In genomic region chr7:110956422-110957170, GRCm38 (mm10) we compare ENCODE assay signal across 14 mouse cellular contexts. TPM values are rescaled to one million over a fixed set of nuclear protein-coding genes. Genes with fewer than 3 reads are reported as not detected.
DNase-seq lines count a peak whose midpoint lies in the region; ATAC-seq and TF ChIP-seq lines count a peak whose summit lies in the region.
"Had no signal": no experiment of that assay in that cellular context is flagged by ENCODE, and none has a peak within 500 bp of the region (broad histone marks: within the 10 kb centered on the region; RNA-seq: fewer than 3 reads in every experiment).

No protein-coding gene starts in this region.

- intact Hi-C loops in heart, adult 2 months (cut with DNase I): no loop called here

- H3K27me3 ChIP-seq in heart, adult 2 months (ENCODE audit: control insufficient read depth, insufficient read depth, low read length): no peaks in the 10 kb centered on the region
- H3K27me3 ChIP-seq in intestine, postnatal 0 days (replicated peaks; ENCODE audit: control insufficient read depth, insufficient read depth, low read length): no peaks in the 10 kb centered on the region
- H3K27me3 ChIP-seq: heart, embryonic 13.5 days had no signal

- peak in 1 of 2 experiments; percentile 17 for DNase-seq in heart, adult 2 months
- no peak for DNase-seq in heart, postnatal 4 days
- peak; percentile 63 for DNase-seq in thymus, postnatal 0 days (ENCODE audit: low spot score)
- DNase-seq in layer of hippocampus, adult 9-10 months (ENCODE audit: low spot score): no peak
- DNase-seq in cerebellum, adult 18-20 months: no peak
- DNase-seq: cerebellum, adult 11 months; lung, postnatal 10 days had no signal

- no peaks in the 10 kb centered on the region for H3K36me3 ChIP-seq in heart, adult 2 months (ENCODE audit: control insufficient read depth, insufficient read depth, low read length)
- no peaks in the 10 kb centered on the region for H3K36me3 ChIP-seq in intestine, postnatal 0 days (ENCODE audit: control insufficient read depth, insufficient read depth)
- H3K36me3 ChIP-seq: heart, embryonic 13.5 days; limb, embryonic 10.5 days had no signal

- H3K4me1 ChIP-seq in heart, adult 2 months (ENCODE audit: control insufficient read depth, insufficient read depth, low read length): peaks cover 10% of the 10 kb centered on the region
- no peaks in the 10 kb centered on the region for H3K4me1 ChIP-seq in intestine, postnatal 0 days (replicated peaks; ENCODE audit: control insufficient read depth, insufficient read depth, low read length)

- no peak overlapping the region for H3K4me2 ChIP-seq in intestine, postnatal 0 days (replicated peaks; ENCODE audit: low read depth)
- H3K4me2 ChIP-seq: heart, embryonic 13.5 days had no signal

- H3K79me2 ChIP-seq in heart, adult 2 months (replicated peaks; ENCODE audit: control insufficient read depth, insufficient read depth, low read length): no peaks in the 10 kb centered on the region

- no peak overlapping the region for H3K4me3 ChIP-seq in heart, adult 2 months
- no peak overlapping the region for H3K4me3 ChIP-seq in intestine, postnatal 0 days (ENCODE audit: low read depth, low read length)
- H3K4me3 ChIP-seq: heart, embryonic 13.5 days; layer of hippocampus, adult 2 months; limb, embryonic 10.5 days had no signal

- TF ChIP-seq CTCF in heart, adult 2 months (IDR thresholded peaks at IDR 0.05): no peak
- TF ChIP-seq CTCF in intestine, postnatal 0 days (IDR thresholded peaks at IDR 0.05; ENCODE audit: low read depth): no peak

- WGBS in heart, adult 2 months: 79% methylated on average over 14 of the region's 14 CpGs
- 86% methylated on average over 14 of the region's 14 CpGs for WGBS in intestine, postnatal 0 days

- H3K9ac ChIP-seq in heart, adult 2 months (ENCODE audit: low read depth, low read length): no peak overlapping the region
- H3K9ac ChIP-seq in intestine, postnatal 0 days (ENCODE audit: low read depth, low read length): no peak overlapping the region

- ATAC-seq in granulocyte monocyte progenitor cell, adult 5-6 weeks (replicated peaks; ENCODE audit: poor library complexity, severe bottlenecking): peak; percentile 72
- peak; percentile 79 for ATAC-seq in megakaryocyte, adult 5-6 weeks (ENCODE audit: poor library complexity, severe bottlenecking)
- ATAC-seq in intestine, postnatal 0 days: no peak
- ATAC-seq: midbrain, embryonic 16.5 days had no signal

- H3K9me3 ChIP-seq in intestine, postnatal 0 days (ENCODE audit: control insufficient read depth): no peaks in the 10 kb centered on the region
- H3K9me3 ChIP-seq: heart, embryonic 13.5 days; limb, embryonic 10.5 days had no signal

- H3K27ac ChIP-seq in heart, adult 2 months: peak overlapping the region; percentile 17; the same call in 1 of the 2 replicates
- no peak overlapping the region for H3K27ac ChIP-seq in intestine, postnatal 0 days (ENCODE audit: low read depth, low read length)
- H3K27ac ChIP-seq: heart, embryonic 13.5 days; layer of hippocampus, adult 2 months; limb, embryonic 10.5 days had no signal

- no peak for TF ChIP-seq EP300 in heart, adult 2 months (IDR thresholded peaks at IDR 0.05; ENCODE audit: insufficient read depth, low read depth, low read length)

- no peak for TF ChIP-seq POLR2A in heart, adult 2 months (IDR thresholded peaks at IDR 0.05; ENCODE audit: insufficient read depth, low read depth, low read length)

RNA-seq across cellular contexts. Expression of gene Mrvi1, which starts 25.7 kb away (rescaled TPM):
- 10 to 100 TPM; 16.5 to 18.7 TPM for total RNA-seq in heart, adult 2 months (2021)
- polyA plus RNA-seq in heart, adult 2 months (2012; rRNA removed): 14.8 and 18.1 TPM in 2 replicates
- total RNA-seq in heart, postnatal 4 days (2021): 10 to 100 TPM; 10.4 to 13.2 TPM
- total RNA-seq in granulocyte monocyte progenitor cell, adult 5-6 weeks (2014; fragmentation: Nextera tagmentation): 0.41 TPM in 1 of 2 replicates, not detected in the other
- total RNA-seq in granulocyte monocyte progenitor cell, adult 5-6 weeks (2017): 0.09 and 0.21 TPM in 2 replicates
- total RNA-seq in megakaryocyte, adult 5-6 weeks (2015): 0.02 and 0.32 TPM in 2 replicates
- total RNA-seq in megakaryocyte, adult 5-6 weeks (2017): 0.04 TPM in 1 of 2 replicates, not detected in the other
- polyA plus RNA-seq in thymus, postnatal 0 days (2015; fragmentation: Nextera tagmentation; extraction: Ambion mirVana): 0.92 and 1.1 TPM in 2 replicates
- 6.7 and 9.6 TPM in 2 replicates for polyA plus RNA-seq in intestine, postnatal 0 days (2015; fragmentation: Nextera tagmentation; extraction: Ambion mirVana)

Comparison
In these comparisons a context has a peak if more than half of its experiments do, and no peak if none do; other contexts are left out.
1. RNA of gene Mrvi1, which starts 25.7 kb away (total RNA-seq): 16.5 to 18.7 TPM in heart, adult 2 months and 10.4 to 13.2 TPM in heart, postnatal 4 days; 0.09 to 0.41 TPM in granulocyte monocyte progenitor cell, adult 5-6 weeks and 0.02 to 0.32 TPM in megakaryocyte, adult 5-6 weeks; every median in the first group is over 4 times any median in the second.